Mouse (Mus musculus): ENCODE results near the gene Mtus2.

DNA sequence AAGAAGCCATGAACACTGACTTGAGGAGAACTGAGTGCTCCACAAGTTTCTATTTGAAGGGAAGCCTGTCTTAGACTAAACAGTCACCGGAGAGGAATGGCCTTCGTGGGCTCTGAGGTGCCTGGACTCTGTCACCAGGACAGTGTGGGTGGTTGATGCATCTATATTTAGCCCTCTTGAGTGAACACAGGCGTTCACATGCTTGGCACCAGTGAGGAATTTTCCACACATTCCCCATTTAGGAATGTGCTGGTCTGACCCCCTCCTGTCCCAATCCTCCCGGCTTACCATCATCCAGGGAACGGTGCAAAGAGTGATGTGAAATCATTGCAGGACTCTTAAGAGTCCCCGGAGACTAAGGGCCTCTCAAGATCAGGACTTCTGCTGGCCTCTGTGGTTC, 314.9 kb downstream of the Mtus2 start:
- TF ChIP-seq POLR2A (IDR thresholded peaks at IDR 0.05; ENCODE audit: low read depth, low read length), result no peak
- no peak for TF ChIP-seq CTCF (IDR thresholded peaks at IDR 0.05; ENCODE audit: extremely low read depth, insufficient read depth, insufficient read length, insufficient replicate concordance)
